Mouse (Mus musculus): ENCODE data around the gene Dusp5.

Gene Dusp5

GRCm38 (mm10) chr19:53544923-53545561 is 16.1 kb downstream of the Dusp5 start:
- DNase-seq (ENCODE audit: low spot score) = no peak

GRCm38 (mm10) chr19:53547597-53547996 is 18.7 kb downstream of the Dusp5 start:
- DNase-seq (ENCODE audit: low spot score) = no peak

DNA sequence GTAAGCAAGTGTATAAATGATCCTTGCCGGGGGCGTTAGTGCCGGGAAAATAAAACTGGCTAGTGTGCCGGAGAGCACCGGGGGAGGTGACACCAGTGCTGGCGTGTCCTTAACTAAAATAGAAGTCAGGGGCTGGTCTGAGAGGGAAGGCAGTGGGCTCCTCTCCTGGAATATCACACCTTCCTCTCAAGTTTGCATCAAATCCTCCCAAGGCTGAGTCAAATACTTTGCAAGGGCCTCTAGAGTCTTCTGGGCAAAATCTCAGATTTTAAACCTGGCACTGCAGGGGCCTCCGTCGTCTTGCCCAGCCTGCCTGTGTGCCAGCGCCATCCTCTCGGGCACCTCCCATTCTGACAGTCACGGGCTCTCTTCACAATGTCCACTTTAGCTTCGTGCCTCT is 22.1 kb downstream of the Dusp5 start:
- no peak for DNase-seq (ENCODE audit: low spot score)

DNA sequence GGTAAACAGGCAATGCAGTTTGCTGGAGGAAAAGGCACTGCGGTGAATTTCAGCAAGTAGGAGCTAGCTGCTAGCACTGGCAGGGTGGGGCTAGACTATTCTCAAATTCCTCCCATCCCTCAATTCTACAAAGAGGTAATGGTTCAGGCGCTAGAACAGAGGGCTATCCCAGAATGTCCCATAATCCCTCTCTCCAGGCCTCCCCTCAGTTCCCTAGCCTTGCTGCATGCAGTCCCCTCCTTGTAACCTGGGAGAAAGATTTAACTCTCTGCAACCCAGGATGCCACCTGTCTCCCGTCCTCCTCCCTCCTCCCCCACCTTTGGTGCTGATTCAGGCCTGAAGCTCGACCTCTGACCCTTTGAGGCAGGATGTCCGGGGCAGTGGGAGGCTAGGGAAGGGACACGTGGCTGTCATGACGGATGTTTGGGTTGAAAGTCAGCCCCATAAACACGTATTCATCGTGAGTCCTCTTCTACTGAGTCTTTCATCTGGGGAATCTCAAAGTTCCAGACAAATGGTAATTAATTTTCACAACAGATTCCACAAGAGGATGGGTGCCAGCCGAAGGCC is 23.4 kb downstream of the Dusp5 start:
- DNase-seq (ENCODE audit: low spot score) = no peak

GRCm38 (mm10) chr19:53552795-53553194 is 23.9 kb downstream of the Dusp5 start:
- DNase-seq (ENCODE audit: low spot score) = no peak

DNA sequence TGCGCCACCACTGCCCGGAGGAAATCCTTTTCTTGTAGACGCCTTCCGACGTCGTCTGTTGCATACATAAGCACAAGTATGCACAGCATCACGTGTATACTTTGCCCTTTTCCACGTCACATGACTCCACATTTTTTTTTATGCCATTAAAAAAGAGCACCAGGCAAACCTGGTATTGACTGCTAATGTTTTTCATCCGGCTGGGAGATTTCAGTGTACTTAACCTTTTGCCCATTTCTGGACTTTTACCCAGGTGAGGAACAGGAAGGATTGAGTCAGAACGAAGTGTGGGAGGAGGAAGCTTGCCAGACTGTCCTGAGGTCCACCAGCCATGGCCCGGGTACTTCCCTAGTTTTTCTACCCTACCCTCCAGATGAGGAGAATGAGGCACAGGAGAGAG is 25.5 kb downstream of the Dusp5 start:
- no peak for DNase-seq (ENCODE audit: low spot score)

DNA sequence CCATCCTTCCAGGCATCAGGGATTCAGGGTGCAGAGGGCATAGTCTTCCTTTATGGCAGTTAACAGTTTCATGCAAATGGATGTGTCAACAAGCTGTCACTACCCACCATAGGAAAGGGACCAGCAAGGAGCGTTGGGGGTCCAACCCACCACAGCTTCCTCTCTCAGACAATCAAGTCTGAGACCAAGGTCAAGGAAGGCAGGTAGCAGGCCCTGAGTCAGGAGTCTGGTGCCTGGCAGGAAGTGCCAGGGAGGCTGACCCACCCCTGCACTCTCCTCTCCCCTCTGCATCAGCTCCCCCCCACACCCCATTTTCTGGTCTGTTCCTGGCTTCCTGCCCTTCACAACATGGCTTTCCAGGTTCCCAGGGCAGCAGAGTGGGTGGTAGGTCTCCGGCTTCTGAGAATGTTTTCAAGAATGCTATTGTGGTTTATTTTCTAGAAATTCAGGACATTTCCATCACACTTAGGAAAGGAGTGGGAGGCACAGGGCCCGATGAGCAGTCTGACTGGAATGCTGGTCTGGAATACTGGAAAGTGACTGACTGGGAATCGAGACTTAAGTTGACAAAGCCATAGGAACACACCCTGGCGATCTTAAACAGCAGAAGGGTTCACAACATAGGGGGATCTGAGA is 26.2 kb downstream of the Dusp5 start:
- no peak for DNase-seq (ENCODE audit: low spot score)

GRCm38 (mm10) chr19:53556841-53557240 is 27.9 kb downstream of the Dusp5 start:
- no peak for DNase-seq (ENCODE audit: low spot score)

- DNase-seq (ENCODE audit: low spot score) = no peak
These were observed 28.5 kb downstream of the Dusp5 start for GRCm38 (mm10) chr19:53557267-53557936.

DNA sequence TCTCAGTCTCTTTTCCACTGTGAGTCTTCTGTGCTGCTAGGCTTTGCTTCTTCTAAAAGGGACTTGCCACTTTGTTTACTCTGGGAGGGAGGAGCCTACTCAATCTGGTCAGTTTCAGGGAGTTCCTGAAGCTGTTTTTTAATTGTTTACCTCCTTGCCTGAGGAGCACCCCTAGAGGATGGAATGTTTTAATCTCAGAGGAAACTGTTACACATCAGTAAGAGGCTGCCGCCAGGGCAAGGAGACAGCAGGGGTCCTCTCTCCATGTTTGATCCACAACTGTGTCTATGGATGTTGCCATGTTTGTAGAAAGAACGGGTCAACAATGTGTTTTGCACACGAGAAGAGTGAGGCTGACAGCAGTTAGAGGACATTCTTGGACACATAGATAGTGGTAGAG is 31.5 kb downstream of the Dusp5 start:
- DNase-seq (ENCODE audit: low spot score) = no peak

DNA sequence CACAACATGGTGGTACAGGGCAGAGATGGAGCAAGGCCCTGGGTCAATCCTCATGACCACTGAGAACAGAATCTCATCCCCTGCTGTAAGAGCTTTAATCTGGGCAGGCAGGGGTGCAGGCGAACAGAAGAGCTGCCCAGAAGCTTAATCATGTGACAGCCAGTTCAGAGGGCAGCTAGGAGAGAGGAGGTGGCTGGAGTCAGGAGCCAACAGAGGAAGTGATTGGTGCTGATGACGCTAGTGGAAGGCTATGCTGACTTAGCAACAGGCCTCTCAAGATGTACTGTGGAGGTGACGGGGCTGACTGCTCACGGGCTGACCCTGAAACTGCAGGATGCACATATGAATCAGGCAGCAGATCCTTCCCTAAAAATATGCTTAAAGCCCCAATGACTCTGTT is 35.3 kb downstream of the Dusp5 start:
- DNase-seq (ENCODE audit: low spot score) = no peak

DNA sequence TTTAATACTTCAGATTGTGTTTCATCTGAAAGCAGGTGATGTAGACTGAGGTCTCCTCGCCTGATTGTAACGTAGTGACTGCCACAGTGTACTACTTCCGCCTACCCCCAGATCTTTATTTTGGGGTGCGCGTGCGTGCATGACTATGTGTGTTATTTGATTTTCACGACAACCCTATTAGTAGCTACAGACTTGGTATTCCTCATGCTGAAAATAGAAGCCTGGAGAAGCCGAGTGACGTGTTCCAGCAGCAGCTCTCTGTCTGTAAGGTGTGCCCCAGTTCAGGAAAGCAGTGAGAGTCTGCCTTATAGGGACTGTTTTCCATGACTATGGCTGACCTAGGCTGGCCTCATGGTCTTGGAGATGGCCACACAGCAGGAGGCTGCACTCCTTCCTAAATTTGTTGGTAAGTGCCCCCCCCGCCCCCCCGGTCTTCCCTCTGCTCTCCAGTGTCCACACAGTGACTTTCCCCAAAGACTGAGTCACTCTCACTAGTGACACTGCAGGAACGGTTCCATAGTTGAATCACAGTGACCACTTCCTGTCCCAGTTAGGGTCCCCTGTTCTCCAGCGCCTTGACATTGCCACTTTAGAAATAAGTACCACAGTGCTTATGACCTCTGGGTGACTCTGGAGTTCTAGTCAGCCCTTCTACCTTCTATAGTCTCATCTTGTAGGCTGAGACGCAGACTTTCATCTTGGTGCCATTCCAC is 36.8 kb downstream of the Dusp5 start:
- no peak for DNase-seq (ENCODE audit: low spot score)

GRCm38 (mm10) chr19:53567864-53568263 is 39.0 kb downstream of the Dusp5 start:
- no peak for DNase-seq (ENCODE audit: low spot score)

DNA sequence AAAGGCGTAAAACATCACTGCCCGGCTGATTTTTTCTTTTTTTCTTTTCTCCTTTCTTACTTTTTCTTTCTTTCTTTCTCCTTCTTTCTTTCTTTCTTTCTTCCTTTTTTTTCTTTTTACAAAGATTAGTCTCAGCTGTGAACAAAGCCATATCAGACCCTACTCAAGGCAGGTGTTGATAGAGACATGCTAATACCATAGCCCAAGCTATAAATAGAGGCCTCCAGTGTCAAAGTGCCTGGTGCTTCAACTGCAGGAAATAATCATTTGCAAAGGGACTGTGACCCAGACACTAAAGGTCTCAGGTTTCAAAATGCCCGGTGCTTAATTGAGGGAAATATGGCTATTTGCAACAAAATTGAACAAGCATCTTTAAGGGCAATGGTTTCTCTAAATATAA is 39.6 kb downstream of the Dusp5 start:
- no peak for DNase-seq (ENCODE audit: low spot score)

DNA sequence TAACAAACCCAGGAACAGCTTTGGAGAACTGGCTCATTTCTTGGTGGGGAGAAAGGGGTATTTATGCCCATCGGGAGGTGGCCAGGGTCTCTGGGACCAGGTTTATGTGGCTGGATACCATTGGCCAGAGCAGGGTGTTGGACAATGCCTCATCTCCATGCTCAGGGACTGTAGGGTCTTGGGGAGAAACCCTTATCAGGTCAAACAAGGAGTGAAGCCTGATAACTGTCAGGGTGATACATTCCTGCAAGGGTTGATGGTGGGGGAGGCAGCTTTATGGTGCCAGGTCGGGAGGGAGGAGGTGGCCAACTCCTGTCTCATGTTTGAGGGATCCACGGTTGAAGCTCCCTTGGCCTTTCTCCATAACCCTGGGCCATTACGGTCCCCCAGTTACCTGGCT is 42.1 kb downstream of the Dusp5 start:
- DNase-seq (ENCODE audit: low spot score) = no peak

DNA sequence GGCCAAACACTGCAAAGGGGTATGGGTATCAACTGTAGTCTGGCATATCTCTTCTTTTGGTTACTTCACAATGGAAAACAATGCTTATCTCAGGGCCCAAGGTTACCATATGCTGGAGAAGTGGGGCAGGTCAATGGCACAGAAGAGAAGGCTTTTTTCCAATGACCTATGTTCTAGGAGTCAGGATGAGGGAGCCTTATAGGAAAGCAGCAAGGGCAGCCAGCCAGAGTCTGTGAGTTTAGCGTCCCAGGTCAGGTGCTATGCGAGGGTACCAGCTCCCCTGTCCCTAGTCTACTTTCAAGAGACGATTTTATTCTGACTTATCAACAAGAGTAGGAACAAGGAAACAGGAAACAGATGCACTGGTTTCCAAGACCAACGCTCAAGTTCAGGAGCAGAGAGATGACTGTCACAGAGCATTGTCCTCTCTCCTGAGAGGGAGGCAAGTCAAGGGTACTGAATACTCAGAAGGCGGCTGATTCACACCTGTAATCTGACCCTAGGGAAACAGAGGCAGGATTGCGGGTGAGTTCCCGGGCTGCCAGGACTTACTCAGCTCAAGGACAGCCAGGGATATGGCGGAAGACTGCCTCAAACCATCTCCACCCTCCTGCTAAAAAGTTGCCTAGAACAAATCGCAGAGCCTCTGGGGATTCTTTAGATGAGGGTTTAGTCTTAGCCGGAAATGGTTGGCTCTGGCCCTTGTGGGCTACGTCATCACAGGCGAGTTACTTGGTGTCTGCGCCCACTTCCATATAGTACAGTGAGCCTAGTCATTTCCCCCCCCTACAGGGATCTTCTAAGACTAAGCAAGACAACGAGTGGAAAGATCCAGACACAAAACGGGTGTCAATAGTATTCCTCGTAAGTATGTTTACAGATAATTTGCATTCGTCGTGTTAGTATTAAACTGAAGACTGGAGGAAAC is 42.9 kb downstream of the Dusp5 start:
- no peak for DNase-seq (ENCODE audit: low spot score)

DNA sequence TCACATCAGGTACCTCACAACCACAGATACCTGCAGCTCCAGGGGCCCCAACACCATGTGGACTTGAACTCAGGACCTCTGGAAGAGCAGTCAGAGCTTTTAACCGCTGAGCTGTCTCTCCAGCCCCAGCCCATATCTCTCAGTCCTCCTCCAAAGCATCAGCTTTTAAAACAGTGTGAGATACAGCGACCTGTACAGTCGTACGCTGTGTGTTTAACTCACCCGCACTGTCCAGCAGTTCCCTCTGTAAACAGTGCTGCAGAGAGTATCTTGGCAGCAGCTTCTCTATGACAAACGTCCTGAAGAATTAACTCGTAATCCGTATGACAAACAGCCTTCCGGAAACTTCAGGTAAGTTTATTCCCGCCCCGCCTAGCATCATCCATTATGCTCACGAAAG is 43.7 kb downstream of the Dusp5 start:
- no peak for DNase-seq (ENCODE audit: low spot score)

GRCm38 (mm10) chr19:53573151-53573550 is 44.2 kb downstream of the Dusp5 start:
- DNase-seq (ENCODE audit: low spot score) = no peak

DNA sequence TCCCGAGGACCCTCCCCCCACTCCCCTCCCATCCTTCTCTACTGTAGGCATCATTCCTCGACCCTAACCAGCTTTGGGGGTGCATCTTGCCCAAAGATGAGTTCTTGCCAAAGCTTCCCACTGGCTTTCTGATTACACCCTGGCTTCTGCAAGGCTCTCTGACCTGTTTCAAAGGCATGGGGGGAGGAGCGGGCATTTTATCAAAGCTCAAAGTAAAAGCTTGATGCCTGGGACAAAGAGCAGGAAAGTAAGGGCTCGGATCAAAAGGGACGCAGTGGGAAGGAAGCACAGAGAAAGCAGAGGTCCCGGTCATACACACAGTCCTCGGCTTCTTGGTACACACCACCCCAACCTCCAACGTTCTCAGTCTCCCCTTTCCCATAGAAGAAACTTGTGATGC is 45.2 kb downstream of the Dusp5 start:
- DNase-seq (ENCODE audit: low spot score) = no peak

- no peak for DNase-seq (ENCODE audit: low spot score)
These were observed 45.6 kb downstream of the Dusp5 start for GRCm38 (mm10) chr19:53574546-53574945.

DNA sequence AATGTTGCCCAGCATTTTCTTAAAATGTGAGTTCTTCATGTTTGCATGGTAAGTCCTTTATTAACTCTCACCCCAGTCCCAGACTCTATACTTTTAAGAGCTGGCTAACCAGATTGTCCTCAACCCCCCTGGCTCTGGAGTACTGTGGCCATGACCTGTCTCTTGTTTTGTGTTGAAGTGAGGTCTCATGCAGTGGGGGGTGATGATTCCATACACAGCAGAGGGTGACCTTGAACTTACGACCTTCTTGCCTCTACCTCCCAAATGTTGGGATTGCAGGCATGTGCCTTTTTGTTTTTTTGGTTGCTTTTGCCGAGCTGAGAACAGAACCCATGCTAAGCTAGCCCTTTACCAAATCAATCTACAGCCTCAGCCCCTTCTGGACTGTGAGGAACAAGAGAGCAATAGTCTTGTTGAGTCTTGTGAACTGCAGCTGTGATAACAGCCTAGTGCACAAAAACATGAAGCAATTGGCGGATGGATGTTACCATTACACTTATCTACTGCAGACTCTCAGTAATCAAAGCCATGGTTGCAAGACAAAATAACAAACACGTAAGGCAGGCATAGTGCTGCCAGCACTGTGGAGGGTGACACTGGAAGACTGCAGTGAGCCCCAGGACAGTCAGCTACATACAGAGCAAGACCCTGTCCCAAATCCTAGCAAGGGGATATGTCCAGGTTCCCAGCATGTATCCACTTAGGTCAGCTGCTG is 46.5 kb downstream of the Dusp5 start:
- no peak for DNase-seq (ENCODE audit: low spot score)
